Mouse (Mus musculus): Measurements from ENCODE around the gene Grik4.

- no peak for TF ChIP-seq CTCF (IDR thresholded peaks at IDR 0.05; ENCODE audit: control insufficient read depth, insufficient read depth, insufficient replicate concordance, low read depth, low read length)
- TF ChIP-seq POLR2A (IDR thresholded peaks at IDR 0.05; ENCODE audit: control insufficient read depth, low read depth, low read length): no peak
Observed at GRCm38 (mm10) chr9:42776804-42777203, 167.5 kb downstream of the Grik4 start.
